Mouse (Mus musculus) heart, postnatal 4 days (tissue): ENCODE measurements at regions not wholly inside any gene's neighbourhood (a gene's known extent, or its start where the extent isn't known, plus 50 kb on each side); places are given as distances from the start of the nearest gene placed in this dataset.

ENCODE experiments used
- DNase-seq: peaks from one replicate; pipeline ENCODE4 v3.0.0; 2021

DNA sequence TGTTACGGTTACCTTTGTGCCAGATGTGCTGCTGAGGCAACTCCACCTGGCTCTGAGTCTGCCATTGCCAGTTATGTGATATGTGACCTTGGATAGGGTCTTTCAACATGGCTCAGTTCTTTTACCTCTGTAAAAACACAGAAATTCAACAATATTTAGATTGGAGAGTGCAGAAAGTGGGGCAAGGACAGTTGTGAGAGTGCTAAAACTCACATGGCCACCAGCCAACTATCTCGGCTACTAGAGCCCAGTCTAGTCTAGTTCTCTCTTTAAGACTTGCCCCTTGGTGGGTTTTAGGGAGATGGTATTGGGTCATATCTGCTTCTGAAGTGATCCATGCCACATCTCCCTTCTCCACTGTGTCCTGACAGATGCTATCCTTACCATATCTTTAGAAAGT, 233.0 kb downstream of the Phf14 start:
- DNase-seq, result no peak

DNA sequence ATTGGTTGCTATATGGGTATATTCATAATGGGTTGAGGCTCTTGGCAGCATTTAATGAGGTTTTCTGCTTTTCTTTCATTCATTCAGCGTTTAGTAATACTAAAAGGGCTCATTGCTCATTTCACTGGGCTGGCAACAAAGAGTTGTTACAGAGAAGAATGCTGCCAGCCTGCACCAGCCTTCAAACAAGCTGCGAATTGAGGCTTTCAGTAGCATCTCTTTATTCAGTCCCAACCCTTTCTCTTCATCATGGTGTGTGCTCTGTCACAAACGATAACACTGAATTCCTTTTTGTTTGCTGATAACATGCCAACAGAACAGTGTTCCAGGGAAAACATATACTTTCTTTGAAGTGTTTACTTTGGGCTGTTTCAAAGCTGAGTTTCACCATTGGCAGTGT, 237.6 kb downstream of the Phf14 start:
- DNase-seq, result no peak

DNA sequence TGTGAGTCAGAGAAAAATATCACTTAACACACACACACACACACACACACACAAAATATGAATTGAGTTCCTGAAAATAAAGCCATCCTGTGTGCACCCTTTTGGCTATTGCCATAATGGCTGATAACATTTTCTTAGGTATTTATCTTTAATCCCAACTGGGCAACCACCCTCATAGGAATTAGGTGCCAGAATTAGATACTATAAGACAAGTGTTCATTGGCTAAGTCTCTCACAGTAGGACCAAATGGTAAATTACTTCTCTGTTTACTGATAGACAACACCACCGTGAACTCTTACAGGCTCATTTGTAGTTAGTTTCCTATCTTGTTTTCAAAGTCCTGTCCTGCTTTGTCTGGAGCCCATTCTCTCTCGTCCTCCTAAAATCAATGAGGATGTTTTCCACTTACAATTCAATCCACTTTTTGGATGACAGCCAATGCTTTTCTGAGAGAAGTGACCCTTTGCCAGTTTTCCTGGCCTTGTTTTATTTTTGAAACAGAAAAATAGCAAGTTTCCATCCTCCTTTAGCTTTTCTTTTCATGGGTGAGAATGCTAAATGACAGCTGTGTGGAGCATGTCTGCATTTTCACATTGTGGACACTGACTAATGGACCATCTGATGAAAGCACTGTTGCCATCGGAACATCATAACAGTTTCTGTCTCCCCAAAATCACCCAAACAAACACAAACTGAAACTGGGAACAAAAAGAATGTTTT, 243.2 kb downstream of the Phf14 start:
- no peak for DNase-seq

DNA sequence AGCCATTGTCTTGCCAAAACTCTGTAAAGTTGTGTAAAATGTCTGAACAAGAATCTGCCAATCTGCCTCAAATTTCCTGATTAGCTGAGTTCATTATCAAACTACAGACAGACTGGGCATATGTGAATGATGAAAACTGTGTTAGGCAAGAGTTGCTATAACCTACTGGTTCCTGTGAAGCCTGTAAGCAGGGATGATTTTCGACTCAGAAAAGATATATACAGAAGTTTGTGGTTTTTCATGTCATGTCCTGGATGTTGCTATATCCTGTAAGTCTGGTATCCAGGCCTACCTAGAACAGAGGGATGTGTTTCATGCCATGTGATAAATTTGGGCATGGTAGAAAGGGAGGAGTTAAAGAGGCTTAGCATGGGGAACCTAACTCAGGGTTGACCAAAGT, 256.4 kb downstream of the Phf14 start:
- no peak for DNase-seq

DNA sequence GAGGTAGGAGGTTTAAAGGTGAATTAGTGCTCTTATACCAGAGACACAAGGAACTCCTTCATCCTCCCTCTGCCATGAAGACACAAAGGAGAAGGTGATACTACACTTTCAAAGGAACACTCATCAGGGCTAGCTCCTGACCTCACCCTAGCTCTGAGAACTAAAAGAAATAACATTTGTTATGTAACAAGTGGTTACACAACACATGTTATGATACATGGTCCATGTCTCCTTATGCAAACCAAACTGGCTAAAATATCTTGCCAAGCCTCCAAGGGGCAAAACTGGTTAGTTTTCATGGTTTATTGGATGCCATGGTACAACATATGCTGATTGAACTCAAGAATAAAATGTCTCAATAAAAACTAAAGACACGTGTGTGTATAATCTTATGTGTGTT, 260.9 kb downstream of the Phf14 start:
- DNase-seq, result no peak

DNA sequence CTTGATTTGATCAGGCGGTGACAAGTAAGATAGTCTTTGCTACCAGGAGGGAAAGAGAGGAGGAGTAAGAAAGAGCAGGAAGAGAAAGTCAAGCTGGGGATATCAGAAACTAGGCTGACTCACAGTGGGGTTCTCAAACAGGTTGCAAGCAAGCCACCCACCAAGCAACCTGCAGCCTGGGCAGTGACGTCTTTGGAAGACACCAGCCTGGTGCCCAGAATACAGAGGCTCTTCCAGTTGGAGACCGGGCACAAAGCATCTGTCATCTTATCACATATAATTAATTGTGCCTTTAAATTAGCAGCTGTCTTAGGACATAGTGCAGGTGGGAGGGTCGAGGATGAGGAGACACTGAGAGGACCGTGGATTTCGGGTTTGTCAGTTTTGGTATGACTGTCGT, 261.8 kb downstream of the Phf14 start:
- DNase-seq, result no peak

DNA sequence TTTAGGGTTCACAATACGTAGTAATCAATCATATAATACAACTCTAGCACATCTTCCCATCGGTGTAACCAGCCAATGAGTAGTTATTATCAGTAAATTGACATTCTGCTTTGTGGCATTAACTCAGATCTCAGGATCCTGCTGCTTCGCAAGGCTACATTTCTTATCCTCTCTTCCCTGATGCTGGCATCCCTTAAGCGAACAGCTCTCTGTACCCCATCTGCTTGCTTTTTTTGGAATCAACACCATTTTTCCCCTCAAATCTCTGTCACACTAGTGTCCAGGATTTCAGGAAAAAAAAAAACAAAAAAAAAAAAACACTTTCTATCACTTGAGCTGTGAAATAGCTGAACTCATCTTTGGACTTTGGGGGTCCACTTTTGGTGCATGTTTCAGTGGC, 263.1 kb downstream of the Phf14 start:
- no peak for DNase-seq

DNA sequence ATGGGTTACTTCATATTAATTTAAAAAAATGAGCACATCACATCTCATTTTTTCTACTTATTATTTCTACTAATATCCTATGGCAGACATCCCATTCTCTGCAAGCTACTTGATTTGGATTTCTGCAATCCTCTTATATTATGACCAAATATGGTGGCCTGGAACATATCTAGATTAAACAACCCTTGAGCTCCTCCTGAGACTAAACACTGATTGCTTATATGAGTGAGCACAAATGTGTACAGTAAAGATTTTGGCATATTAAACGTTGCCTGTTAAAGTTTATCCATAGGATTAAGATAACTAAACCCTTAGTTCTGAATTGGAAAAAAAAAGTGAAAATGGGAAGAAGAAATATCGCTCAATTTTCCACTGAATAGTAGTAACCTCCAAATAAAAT, 263.6 kb downstream of the Phf14 start:
- no peak for DNase-seq

DNA sequence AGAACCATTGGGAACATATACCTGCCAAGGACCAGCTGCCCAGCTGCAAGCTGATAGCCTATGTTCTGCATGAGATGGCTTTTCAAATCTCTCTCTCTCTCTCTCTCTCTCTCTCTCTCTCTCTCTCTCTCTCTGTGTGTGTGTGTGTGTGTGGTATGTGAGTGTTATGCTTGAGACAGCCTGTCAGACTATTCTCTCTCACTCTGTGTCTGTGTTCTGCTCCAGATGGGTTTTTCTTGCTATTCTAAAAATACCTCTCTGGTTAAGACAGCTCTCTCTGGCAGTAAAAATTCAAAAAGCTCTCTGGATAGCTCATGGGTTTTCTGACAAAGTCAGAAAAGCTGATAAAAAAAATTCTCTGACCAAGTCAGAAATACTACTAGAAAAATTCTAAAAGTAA, 270.4 kb downstream of the Phf14 start:
- DNase-seq, result no peak

DNA sequence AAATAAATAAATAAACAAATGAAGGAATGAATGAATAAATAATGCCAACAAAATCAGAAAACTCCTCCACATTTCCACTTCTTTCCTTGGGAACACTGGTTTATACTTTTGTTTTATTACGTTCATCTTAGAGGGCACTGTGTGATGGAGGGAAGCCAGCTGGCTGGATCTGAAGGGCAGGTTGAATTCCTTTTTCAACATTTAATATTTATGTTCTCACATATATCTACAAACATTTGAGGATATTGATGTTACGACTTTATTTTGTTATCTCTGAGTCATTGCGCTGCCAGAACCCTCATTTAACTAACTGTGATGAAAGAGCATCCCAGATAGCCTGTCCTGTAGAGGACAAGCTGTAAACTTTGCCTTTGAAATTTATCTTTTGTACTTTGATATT, 273.3 kb downstream of the Phf14 start:
- DNase-seq, result no peak

DNA sequence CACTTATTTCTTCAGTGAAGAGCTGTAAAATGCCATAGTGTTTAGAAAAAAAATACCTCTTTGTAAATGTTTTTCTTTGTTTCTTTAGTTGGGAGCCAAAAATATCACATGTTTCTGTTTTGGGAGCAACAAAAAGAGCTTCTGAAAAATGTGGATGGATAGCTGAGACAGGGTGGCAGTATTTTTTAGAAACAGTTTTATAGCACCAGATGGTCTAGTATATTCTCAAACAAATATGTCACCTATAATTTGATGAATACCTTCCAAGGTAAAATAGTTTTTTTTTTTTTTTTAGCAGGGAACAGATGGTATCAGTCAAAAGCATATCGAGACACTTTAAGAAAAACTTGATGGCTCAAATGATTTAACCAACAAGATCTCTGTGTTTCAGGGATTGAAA, 302.6 kb downstream of the Phf14 start:
- no peak for DNase-seq

DNA sequence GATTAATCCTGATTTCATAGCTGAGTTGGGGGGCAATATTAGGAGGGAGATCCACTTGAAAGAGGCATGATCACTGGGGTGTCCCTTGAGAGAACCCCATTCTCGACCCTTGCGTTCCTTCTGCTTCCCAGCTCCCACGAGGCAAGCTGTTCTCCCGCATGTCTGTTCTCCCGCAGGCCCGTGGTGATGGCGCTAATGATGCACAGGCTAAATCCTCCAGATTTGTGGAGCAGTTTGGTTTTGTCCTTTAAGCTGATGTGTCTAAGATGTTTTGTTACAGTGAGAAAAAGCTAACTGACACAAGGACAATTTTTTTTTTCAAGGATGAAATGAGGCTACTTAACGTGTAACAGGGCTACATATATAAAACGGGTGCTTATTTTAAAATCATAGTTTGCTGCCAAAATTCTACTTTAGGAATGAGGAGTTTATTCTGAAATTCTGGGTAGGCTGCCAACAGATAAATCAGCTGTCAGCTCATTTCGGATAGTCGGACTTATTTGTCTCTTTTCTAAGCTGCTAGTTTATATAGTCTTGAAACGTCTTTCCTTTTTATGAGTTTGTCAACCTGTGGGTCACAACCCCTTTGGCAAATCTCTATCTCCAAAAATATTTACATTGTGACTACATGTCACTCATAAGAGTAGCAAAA, 307.0 kb downstream of the Phf14 start:
- no peak for DNase-seq

DNA sequence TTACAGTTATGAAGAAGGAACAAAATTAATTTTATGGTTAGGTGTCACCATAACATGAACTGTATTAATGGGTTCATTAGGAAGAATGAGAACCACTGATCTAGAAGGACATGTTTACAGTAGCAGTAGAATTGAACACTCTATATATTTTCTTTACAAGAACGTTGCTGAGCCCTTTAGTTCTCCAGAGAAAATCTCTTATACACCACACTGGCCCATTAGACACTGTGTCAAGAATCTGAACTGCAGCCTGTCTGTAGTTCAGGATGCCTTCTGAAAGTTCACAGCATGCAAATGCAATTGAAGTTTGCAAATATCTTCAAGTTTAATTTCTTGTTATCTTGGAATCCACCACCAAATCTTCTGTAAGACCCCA, 307.6 kb downstream of the Phf14 start:
- no peak for DNase-seq

DNA sequence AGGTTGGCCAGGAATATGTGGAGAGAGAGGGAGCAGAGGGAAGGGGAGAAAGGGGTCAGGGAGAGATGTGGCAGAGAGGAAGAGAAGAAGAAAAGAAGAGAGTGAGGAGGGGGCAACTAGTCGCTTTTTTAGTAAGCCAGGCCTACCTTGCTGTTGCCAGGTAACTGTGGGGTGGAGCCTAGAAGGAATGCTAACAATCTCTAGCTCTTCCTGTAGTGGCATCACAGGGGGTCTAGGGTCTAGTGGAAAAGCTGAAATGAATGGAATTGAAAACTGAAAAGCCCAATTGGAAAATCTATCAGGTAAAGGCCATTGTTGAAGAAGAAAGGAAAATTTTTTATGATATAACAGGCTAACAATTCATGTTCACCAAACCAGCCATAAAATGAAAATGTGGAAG, 336.5 kb downstream of the Phf14 start:
- DNase-seq, result no peak

DNA sequence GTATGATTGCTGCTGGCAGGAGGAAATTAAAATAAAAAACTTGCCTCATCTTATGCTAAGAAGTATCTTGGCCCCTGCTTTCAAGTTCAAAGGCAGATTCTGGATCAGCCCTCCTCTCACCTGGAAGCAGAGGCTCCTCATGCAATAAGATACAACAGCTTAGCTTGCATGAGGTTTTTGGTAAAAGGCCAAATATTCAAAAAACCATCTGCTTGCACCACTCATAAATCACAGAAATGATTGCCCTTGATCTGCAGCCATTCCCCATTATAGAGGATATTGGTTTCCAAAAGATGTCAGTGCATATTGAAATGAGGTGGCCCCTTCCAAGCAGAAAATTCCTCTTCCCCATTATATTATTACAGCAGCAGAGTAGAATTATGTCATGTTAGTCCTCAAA, 340.4 kb downstream of the Phf14 start:
- no peak for DNase-seq

DNA sequence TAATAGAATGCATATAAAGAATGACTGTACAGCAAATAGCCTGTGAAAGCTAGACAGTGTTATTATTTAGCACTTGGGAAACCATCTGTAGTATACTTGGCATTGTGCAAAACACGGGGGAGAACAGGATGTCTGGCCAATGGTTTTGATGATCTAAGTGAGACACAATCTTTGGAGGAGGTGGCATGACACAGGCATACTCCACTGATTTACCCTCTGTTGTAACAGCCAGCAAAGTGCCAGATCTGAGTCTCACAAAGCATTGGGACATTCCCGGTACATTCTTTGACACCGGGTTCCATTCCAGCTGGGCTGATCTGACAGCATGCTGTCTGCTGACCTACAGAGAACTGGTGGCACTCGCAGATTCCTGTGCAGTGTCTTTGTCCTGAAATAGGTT, 341.0 kb downstream of the Phf14 start:
- DNase-seq, result no peak

DNA sequence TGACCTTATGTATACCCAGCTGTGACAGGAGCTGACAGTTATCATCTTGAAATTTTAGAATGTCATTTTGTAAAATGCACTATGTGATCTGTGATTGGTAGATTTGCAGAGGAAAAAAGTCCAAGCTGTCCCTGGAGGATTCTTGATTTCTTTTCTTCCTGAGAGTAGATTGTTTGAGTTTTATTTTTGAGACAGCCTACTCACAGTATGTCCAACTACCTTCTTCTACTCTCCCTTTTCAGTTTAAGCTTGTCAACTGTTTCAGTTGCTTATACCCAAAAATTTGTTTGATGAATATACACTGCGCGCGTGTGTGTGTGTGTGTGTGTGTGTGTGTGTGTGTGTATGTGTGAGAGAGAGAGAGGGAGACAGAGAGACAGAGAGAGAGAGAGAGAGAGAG, 346.9 kb downstream of the Phf14 start:
- no peak for DNase-seq

DNA sequence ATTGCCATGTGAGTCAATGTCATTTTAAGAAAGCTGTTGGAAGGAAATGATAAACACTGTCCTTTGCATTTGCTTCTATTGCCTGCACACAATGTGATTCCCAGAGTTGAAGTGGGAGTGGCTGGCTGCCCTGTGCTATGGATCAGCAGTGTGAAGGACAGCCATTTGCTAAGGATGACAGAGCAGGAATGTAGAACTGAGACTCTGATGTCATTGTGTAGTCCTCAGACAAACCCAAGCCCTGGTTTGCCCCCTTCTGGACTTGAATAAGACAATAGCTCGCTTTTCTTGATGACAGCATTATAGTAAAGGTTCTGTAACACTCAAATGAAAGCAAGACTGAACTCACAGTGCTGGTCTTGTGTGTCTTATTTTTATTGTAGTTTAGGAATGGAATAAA, 347.8 kb downstream of the Phf14 start:
- no peak for DNase-seq

DNA sequence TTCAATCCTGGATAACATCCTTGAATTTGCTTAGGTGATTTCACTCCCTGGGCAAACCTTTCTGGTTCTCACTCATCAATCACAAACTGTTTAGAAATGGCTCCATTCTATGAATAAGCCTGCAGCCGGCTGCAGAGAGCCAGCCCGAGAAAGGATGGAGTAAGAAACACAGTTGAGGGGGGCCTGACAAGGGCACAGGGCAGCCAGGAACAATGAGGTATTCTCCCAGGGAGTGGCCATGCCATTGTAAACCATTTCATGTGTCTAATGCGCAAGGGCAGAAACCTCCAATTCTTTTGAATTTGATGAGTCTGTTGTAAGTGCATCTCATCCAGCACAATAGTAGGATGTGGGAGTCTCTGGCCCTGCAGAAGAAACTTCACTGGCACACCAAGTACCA, 350.7 kb downstream of the Phf14 start:
- no peak for DNase-seq

DNA sequence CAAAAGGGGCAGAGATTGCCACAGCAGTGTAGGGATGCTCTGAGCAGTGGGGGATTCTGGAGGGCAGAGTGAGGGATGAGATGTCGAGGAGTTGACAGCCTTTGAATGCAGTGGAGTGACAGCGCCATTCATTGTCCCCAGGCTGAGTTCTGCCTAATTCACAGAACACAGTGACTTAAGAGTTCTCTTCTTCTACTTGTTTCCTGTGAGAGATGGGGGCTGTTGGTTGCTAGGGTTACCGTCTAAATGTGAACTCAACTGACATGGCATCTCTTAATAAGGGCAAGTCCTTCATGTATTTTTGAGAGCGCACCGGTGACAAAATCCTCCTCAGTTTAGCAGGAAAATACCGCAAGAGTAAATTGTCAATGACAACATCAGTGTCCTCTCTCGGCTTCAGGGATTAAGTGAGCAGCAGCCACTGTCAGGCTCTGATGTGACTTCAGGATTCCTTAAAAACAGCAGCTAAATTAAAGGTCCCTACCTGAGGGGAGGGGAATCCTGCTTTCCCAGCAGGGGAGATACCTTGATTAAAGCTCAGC, 351.4 kb downstream of the Phf14 start:
- DNase-seq, result no peak

DNA sequence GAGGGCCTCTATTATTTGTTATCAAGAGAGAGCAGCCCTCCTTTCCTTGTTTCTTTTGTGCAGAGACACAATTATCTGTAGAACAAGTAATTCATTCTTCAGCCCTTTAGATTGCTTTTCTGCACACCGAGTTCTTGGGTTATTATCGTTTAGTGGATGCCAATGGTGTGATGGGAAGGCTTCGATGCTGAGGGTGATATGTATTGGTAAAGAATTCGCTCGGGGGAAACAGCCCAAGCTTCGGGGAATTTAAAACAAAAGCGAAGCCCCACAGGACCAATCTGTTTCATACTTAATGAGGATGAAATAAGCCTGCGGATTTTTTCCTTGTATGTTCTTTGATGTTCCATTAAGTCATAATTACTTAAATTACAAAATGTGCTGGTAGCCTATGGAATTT, 352.0 kb downstream of the Phf14 start:
- no peak for DNase-seq

DNA sequence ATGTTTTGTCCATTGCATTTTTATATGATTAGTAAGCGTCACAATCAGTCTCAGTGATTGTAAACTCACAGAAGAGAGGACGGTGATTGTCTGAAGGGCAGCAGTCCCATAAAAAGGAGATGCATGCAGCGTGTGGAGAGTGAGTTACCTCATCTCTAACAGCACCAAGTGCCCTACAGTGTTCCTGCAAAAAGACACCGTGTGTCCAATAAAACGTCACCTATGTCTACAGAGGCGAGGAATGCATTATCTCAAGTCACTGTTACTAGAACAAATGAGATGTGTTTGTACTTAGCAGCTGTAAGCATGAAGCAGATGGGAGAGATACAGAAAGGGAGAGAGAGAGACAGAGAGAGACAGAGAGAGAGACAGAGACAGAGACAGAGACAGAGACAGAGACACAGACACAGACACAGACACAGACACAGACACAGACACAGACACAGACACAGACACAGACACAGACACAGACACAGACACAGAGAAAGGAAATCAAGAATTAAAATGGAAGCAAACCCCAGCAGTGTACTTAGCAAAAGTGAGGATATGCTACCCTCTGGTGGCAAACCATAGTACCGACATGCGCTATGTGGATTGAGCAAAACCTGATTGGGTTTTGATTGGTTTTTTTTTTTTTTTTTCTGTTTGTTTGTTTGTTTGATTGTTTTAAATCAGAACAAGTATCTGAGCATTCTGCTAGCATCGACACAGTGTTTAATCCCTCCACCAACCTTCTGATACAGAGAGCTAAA, 352.9 kb downstream of the Phf14 start:
- DNase-seq, result peak; percentile 48
